Mouse (Mus musculus) intestine, embryonic 16.5 days (tissue): ENCODE measurements around the gene Tmem178. TPM values are rescaled to one million over a fixed set of nuclear protein-coding genes. Genes with fewer than 3 reads are reported as not detected.

Source experiments
- ATAC-seq: fragments of 200-750 bp; cut with Nextera tagmentation; 2 replicates; pipeline ENCODE4 v1.8.0; 2017; ENCODE audit warnings: moderate TSS enrichment, moderate library complexity
- H3K27ac ChIP-seq: fragments of 300-500 bp; sonication (generic); 2 replicates; pipeline ENCODE4 v1.5.1; 2014; ENCODE audit warnings: mild to moderate bottlenecking, low read length
- H3K27me3 ChIP-seq: fragments of 300-500 bp; sonication (generic); replicated peaks from 2 replicates; pipeline ENCODE4 v1.6.1; 2014; ENCODE audit warnings: low read length, control low read depth, mixed read lengths; ENCODE audit not compliant: control insufficient read depth, insufficient read depth
- H3K36me3 ChIP-seq: fragments of 300-500 bp; sonication (generic); 2 replicates; pipeline ENCODE4 v1.6.1; 2014; ENCODE audit warnings: low read length, control low read depth; ENCODE audit not compliant: control insufficient read depth, insufficient read depth
- H3K4me1 ChIP-seq: fragments of 300-500 bp; sonication (generic); 2 replicates; pipeline ENCODE4 v1.6.1; 2014; ENCODE audit warnings: low read length, control low read depth, mixed read lengths; ENCODE audit not compliant: control insufficient read depth, insufficient read depth
- H3K4me2 ChIP-seq: fragments of 300-500 bp; sonication (generic); 2 replicates; pipeline ENCODE4 v1.6.1; 2014; ENCODE audit warnings: low read depth, low read length, control low read depth
- H3K4me3 ChIP-seq: fragments of 300-500 bp; sonication (generic); 2 replicates; pipeline ENCODE4 v1.5.1; 2014; ENCODE audit warnings: mild to moderate bottlenecking, low read length
- H3K9ac ChIP-seq: fragments of 300-500 bp; sonication (generic); 2 replicates; pipeline ENCODE4 v1.6.1; 2014; ENCODE audit warnings: low read depth, low read length
- H3K9me3 ChIP-seq: fragments of 300-500 bp; sonication (generic); 2 replicates; pipeline ENCODE4 v1.6.1; 2016; ENCODE audit warnings: low read length, control low read depth; ENCODE audit not compliant: control insufficient read depth
- WGBS: fragments of 180-500 bp; shearing (Covaris S2); extraction: QIAGEN DNeasy Blood & Tissue Kit; methylation state at CpG from one replicate; pipeline ENCODE4 v1.1.7; 2014; 5-methylcytosine and 5-hydroxymethylcytosine counted together
- polyA plus RNA-seq: library from polyadenylated mRNA; unstranded; fragments of >200 nt; fragmentation: Nextera tagmentation; extraction: Ambion mirVana; gene quantifications from 2 replicates; pipeline ENCODE4 v1.2.1, GENCODE M21; 2015

Tmem178 gene
- polyA plus RNA-seq, 1 experiment from 2014 or later = 1.6 TPM

- H3K27ac ChIP-seq = no peak overlapping the region
- H3K4me3 ChIP-seq = no peak overlapping the region
- ATAC-seq = no peak
- H3K9me3 ChIP-seq = no peaks in the 10 kb centered on the region
- WGBS = 68% methylated on average over 8 of the region's 8 CpGs
- no peaks in the 10 kb centered on the region for H3K27me3 ChIP-seq
- no peak overlapping the region for H3K4me2 ChIP-seq
- no peak overlapping the region for H3K9ac ChIP-seq
- no peaks in the 10 kb centered on the region for H3K36me3 ChIP-seq
- peaks cover 7% of the 10 kb centered on the region for H3K4me1 ChIP-seq
These were observed 60.9 kb downstream of the Tmem178 start for GRCm38 (mm10) chr17:81005292-81005691.

DNA sequence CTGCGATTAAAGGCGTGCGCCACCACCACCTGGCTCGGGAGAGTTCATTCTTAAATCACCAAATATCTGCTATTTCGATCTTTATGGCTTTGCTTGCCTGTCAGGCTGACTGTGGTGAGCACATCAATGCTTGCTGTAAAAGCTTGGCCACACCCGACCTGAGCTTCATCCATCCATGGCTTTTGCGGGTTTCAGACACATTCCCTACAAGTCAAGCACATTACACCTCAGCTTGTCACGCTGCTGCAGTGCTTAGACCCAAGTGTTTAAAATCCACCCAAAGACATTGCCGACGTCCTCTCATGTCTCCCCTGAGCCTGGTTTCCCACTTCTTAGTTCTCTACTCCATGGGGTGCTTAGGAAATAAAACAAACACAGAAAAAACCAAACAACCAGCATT, 64.7 kb downstream of the Tmem178 start:
- no peaks in the 10 kb centered on the region for H3K9me3 ChIP-seq
- no peaks in the 10 kb centered on the region for H3K36me3 ChIP-seq
- H3K4me1 ChIP-seq = 0 out of 2 replicates have a peak, but pooled peaks cover 3% of the 10 kb centered on the region
- H3K27me3 ChIP-seq = no peaks in the 10 kb centered on the region
- no peak overlapping the region for H3K4me3 ChIP-seq
- no peak overlapping the region for H3K9ac ChIP-seq
- no peak overlapping the region for H3K27ac ChIP-seq
- no peak for ATAC-seq
- WGBS = 81% methylated on average over 10 of the region's 10 CpGs
- H3K4me2 ChIP-seq = no peak overlapping the region

GRCm38 (mm10) chr17:81010199-81010598, 65.8 kb downstream of the Tmem178 start:
- H3K27me3 ChIP-seq = no peaks in the 10 kb centered on the region
- WGBS = 73% methylated on average over 3 of the region's 3 CpGs
- no peak for ATAC-seq
- H3K9me3 ChIP-seq = no peaks in the 10 kb centered on the region
- no peaks in the 10 kb centered on the region for H3K36me3 ChIP-seq
- no peaks in the 10 kb centered on the region for H3K4me1 ChIP-seq
- no peak overlapping the region for H3K4me3 ChIP-seq
- no peak overlapping the region for H3K9ac ChIP-seq
- H3K27ac ChIP-seq = no peak overlapping the region
- no peak overlapping the region for H3K4me2 ChIP-seq

- H3K9ac ChIP-seq = no peak overlapping the region
- no peak overlapping the region for H3K4me2 ChIP-seq
- no peaks in the 10 kb centered on the region for H3K4me1 ChIP-seq
- 60% methylated on average over 18 of the region's 18 CpGs for WGBS
- peak; percentile 71 for ATAC-seq
- no peaks in the 10 kb centered on the region for H3K27me3 ChIP-seq
- H3K36me3 ChIP-seq = no peaks in the 10 kb centered on the region
- H3K4me3 ChIP-seq = no peak overlapping the region
- no peak overlapping the region for H3K27ac ChIP-seq
- H3K9me3 ChIP-seq = no peaks in the 10 kb centered on the region
These were observed 66.6 kb downstream of the Tmem178 start for GRCm38 (mm10) chr17:81010844-81011685.

- no peaks in the 10 kb centered on the region for H3K36me3 ChIP-seq
- peak; percentile 68 for ATAC-seq
- no peak overlapping the region for H3K4me2 ChIP-seq
- no peak overlapping the region for H3K9ac ChIP-seq
- 39% methylated on average over 4 of the region's 4 CpGs for WGBS
- H3K27ac ChIP-seq = no peak overlapping the region
- H3K9me3 ChIP-seq = no peaks in the 10 kb centered on the region
- no peaks in the 10 kb centered on the region for H3K4me1 ChIP-seq
- no peaks in the 10 kb centered on the region for H3K27me3 ChIP-seq
- no peak overlapping the region for H3K4me3 ChIP-seq
These were observed 71.5 kb downstream of the Tmem178 start for GRCm38 (mm10) chr17:81015814-81016447.

DNA sequence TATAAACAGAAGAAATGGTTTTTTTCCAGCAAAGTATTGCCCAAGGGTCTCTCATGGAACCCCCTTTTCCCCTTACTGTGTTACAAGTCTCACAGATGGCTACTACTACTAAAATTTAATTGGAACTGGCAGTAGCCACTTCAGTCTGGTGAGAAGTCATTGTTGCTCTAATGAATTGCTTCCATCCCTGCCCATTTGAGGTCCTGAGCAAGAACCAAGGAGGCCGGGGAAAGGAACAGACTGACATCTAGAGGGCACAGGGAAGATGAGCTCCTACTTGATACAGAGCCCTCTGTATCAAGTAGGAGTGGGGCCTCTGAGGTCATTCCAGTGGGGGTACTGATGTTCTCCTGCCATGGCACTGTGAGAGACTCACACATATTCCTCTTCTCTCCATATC, 72.7 kb downstream of the Tmem178 start:
- no peak for ATAC-seq
- Histone ChIP-seq H3K4me3 (no peak overlapping the region), H3K4me1 (no peaks in the 10 kb centered on the region), H3K27ac (no peak overlapping the region), H3K9ac (no peak overlapping the region), H3K9me3 (no peaks in the 10 kb centered on the region), H3K4me2 (no peak overlapping the region), H3K27me3 (no peaks in the 10 kb centered on the region), H3K36me3 (no peaks in the 10 kb centered on the region)
- 52% methylated on average over 1 of the region's 1 CpGs for WGBS

GRCm38 (mm10) chr17:81027331-81027730, 82.9 kb downstream of the Tmem178 start:
- ATAC-seq = no peak
- 92% methylated on average over 6 of the region's 6 CpGs for WGBS

GRCm38 (mm10) chr17:81031830-81032442, 87.5 kb downstream of the Tmem178 start:
- H3K27ac ChIP-seq = no peak overlapping the region
- no peaks in the 10 kb centered on the region for H3K4me1 ChIP-seq
- ATAC-seq = no peak
- 90% methylated on average over 3 of the region's 3 CpGs for WGBS
- H3K9me3 ChIP-seq = no peaks in the 10 kb centered on the region
- H3K9ac ChIP-seq = no peak overlapping the region
- H3K27me3 ChIP-seq = no peaks in the 10 kb centered on the region
- H3K4me3 ChIP-seq = no peak overlapping the region
- no peak overlapping the region for H3K4me2 ChIP-seq
- H3K36me3 ChIP-seq = no peaks in the 10 kb centered on the region

More at GRCm38 (mm10) chr17:81027331-81027730, 82.9 kb downstream of the Tmem178 start:
- H3K4me2 ChIP-seq = no peak overlapping the region
- H3K27ac ChIP-seq = no peak overlapping the region
- H3K27me3 ChIP-seq = no peaks in the 10 kb centered on the region
- no peaks in the 10 kb centered on the region for H3K9me3 ChIP-seq
- peaks cover 2% of the 10 kb centered on the region; the same call in 1 of the 2 replicates for H3K36me3 ChIP-seq
- no peaks in the 10 kb centered on the region for H3K4me1 ChIP-seq
- H3K9ac ChIP-seq = no peak overlapping the region
- H3K4me3 ChIP-seq = no peak overlapping the region

- Histone ChIP-seq H3K27ac (no peak overlapping the region), H3K4me3 (no peak overlapping the region), H3K9me3 (no peaks in the 10 kb centered on the region), H3K4me2 (no peak overlapping the region), H3K4me1 (no peaks in the 10 kb centered on the region), H3K36me3 (no peaks in the 10 kb centered on the region), H3K9ac (no peak overlapping the region), H3K27me3 (no peaks in the 10 kb centered on the region)
- 74% methylated on average over 2 of the region's 2 CpGs for WGBS
- no peak for ATAC-seq
These were observed 88.5 kb downstream of the Tmem178 start for GRCm38 (mm10) chr17:81032957-81033356.
